Mouse (Mus musculus): ENCODE data around the gene Mcrip1. TPM values are rescaled to one million over a fixed set of nuclear protein-coding genes. Genes with fewer than 3 reads are reported as not detected.

Mcrip1 gene
- polyA plus RNA-seq, 1 experiment from 2014 or later, result 249 TPM

DNA sequence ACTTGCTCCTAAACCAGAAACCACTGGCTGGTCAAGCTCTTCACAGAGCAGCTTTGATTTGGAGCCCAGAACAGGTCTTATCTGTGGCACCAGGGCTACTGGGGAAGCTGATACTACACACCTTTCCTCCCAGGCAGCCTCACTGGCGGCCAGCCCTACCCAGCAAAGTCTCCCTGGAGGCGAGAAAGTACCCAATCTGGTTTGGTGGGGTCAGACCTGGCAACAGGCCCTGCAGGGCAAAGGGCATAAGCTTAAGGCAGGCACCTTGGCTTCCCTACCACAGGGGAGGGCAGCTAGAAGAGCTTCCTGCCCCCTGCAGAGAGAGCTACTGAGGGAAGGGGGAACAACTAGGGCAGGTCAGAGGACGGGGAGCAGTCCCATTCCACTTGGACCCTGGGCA is 49.2 kb downstream of the Mcrip1 start:
- Histone ChIP-seq H3K4me1 (no peaks in the 10 kb centered on the region), H3K27ac (no peak overlapping the region), H3K36me3 (replicated peaks) (peaks cover 13% of the 10 kb centered on the region; the same call in 1 of the 2 replicates), H3K27me3 (replicated peaks) (no peaks in the 10 kb centered on the region), H3K4me2 (no peak overlapping the region), H3K9me3 (no peaks in the 10 kb centered on the region), H3K9ac (no peak overlapping the region), H3K4me3 (no peak overlapping the region)
- WGBS, result 33% methylated on average over 3 of the region's 3 CpGs
- ATAC-seq (replicated peaks), result no peak

GRCm38 (mm10) chr11:120499894-120500293 is 49.6 kb downstream of the Mcrip1 start:
- H3K27ac ChIP-seq, result no peak overlapping the region
- H3K9me3 ChIP-seq, result no peaks in the 10 kb centered on the region
- H3K9ac ChIP-seq, result no peak overlapping the region
- peaks cover 13% of the 10 kb centered on the region; the same call in 1 of the 2 replicates for H3K36me3 ChIP-seq (replicated peaks)
- H3K4me3 ChIP-seq, result no peak overlapping the region
- no peak overlapping the region for H3K4me2 ChIP-seq
- WGBS, result 80% methylated on average over 6 of the region's 6 CpGs
- H3K27me3 ChIP-seq (replicated peaks), result no peaks in the 10 kb centered on the region
- H3K4me1 ChIP-seq, result no peaks in the 10 kb centered on the region
- no peak for ATAC-seq (replicated peaks)

DNA sequence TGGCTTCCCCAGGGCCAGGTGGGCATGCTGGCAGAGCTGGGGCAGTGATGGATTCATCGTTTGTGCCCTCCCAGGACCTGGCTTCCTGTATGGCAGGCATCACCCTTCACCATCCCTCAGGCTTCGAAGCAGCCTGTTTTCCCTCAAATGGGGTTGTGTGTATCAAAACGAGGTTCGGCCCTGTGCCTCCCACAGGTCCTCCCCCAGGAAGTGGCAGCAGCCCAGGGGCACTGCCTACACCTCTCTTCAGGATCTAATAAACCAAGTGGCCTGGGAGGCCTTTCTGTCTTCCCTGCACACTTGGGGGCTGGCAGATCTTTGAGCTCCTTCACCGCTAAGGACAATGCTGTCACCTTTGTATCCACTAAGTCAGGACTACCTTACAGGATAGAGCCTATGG is 50.6 kb downstream of the Mcrip1 start:
- no peak overlapping the region for H3K4me3 ChIP-seq
- WGBS, result 88% methylated on average over 5 of the region's 5 CpGs
- ATAC-seq (replicated peaks), result no peak

GRCm38 (mm10) chr11:120498226-120498625 is 51.3 kb downstream of the Mcrip1 start:
- WGBS, result 93% methylated on average over 12 of the region's 12 CpGs

More for the DNA sequence above, 50.6 kb downstream of the Mcrip1 start:
- no peaks in the 10 kb centered on the region for H3K9me3 ChIP-seq
- H3K27me3 ChIP-seq (replicated peaks), result no peaks in the 10 kb centered on the region
- H3K9ac ChIP-seq, result no peak overlapping the region
- peaks cover 13% of the 10 kb centered on the region; the same call in 1 of the 2 replicates for H3K36me3 ChIP-seq (replicated peaks)
- no peak overlapping the region for H3K27ac ChIP-seq
- no peak overlapping the region for H3K4me2 ChIP-seq
- peaks cover 4% of the 10 kb centered on the region; the same call in 1 of the 2 replicates for H3K4me1 ChIP-seq

DNA sequence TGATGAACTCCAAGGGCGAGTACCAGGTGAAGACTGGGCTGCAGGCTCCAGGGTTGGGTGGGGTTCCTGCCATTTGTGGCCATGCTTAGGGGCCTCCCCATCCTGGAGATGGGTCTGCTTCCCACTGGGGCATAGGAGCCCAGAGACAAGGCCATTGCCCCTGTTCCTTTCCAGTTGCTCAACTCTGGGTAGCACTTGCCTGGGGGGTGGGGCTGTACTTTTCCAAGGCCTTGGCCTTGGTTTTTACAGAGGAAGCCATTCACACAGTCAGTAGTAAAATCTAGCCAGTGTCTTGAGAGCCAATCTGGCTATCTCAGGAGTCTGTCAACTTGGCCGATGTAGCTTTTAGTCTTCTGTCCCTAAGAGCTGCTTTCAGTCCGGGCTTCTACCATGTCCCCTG is 52.1 kb downstream of the Mcrip1 start:
- no peak overlapping the region for H3K27ac ChIP-seq
- no peak for ATAC-seq (replicated peaks)

More at GRCm38 (mm10) chr11:120498226-120498625, 51.3 kb downstream of the Mcrip1 start:
- Histone ChIP-seq H3K27me3 (replicated peaks) (no peaks in the 10 kb centered on the region), H3K27ac (no peak overlapping the region), H3K9ac (no peak overlapping the region), H3K4me1 (peaks cover 11% of the 10 kb centered on the region), H3K4me3 (no peak overlapping the region), H3K36me3 (replicated peaks) (peaks cover 13% of the 10 kb centered on the region; the same call in 1 of the 2 replicates), H3K9me3 (no peaks in the 10 kb centered on the region), H3K4me2 (no peak overlapping the region)
- ATAC-seq (replicated peaks), result no peak

DNA sequence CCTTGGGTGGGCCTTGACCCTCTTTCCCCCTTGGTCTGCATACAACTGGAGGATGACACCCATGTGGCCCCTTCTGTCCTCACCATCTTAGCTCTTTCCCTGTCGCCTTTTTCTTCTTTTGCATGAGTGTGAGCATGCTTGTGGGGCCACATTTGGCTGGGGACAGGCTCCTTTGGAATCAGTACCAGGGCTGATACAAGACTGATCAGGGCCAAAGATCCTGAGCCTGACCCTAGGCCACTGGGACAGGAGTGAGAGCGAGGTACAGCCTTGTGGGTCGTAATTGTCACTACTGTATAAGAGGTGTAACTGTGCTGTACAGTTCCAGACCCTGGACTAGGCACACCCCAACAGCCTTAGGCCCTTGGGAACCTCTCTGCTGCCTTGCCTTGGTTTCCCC is 55.6 kb downstream of the Mcrip1 start:
- peaks cover 13% of the 10 kb centered on the region; the same call in 1 of the 2 replicates for H3K36me3 ChIP-seq (replicated peaks)
- peaks cover 38% of the 10 kb centered on the region for H3K4me1 ChIP-seq
- H3K9me3 ChIP-seq, result no peaks in the 10 kb centered on the region
- no peak overlapping the region for H3K4me2 ChIP-seq
- 84% methylated on average over 3 of the region's 3 CpGs for WGBS
- no peak overlapping the region for H3K4me3 ChIP-seq
- no peaks in the 10 kb centered on the region for H3K27me3 ChIP-seq (replicated peaks)
- no peak overlapping the region for H3K9ac ChIP-seq
- no peak for ATAC-seq (replicated peaks)
- no peak overlapping the region for H3K27ac ChIP-seq

More for the DNA sequence above, 52.1 kb downstream of the Mcrip1 start:
- H3K4me3 ChIP-seq, result no peak overlapping the region
- 91% methylated on average over 3 of the region's 3 CpGs for WGBS
- no peak overlapping the region for H3K4me2 ChIP-seq
- peaks cover 13% of the 10 kb centered on the region; the same call in 1 of the 2 replicates for H3K36me3 ChIP-seq (replicated peaks)
- no peaks in the 10 kb centered on the region for H3K27me3 ChIP-seq (replicated peaks)
- H3K9me3 ChIP-seq, result no peaks in the 10 kb centered on the region
- no peak overlapping the region for H3K9ac ChIP-seq
- H3K4me1 ChIP-seq, result peaks cover 19% of the 10 kb centered on the region

DNA sequence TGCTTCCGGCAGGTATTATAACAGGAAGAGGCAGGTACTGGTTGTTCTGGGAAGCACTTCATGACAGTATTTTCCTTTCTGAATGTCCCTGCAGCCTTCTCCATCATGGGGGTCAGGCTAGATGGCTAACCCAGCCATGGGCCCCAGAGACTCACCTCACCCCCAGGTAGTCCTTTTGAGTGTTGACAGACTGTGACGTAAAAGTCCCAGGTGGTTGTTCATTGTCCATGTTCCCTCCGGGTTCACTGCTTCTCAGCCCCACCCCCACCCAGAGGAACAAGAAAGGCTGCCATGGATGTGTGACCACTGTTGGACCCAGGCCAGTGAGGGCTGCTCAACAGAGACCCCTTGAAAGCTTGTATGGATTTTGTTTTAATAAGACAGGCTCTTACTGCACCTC is 56.2 kb downstream of the Mcrip1 start:
- H3K9ac ChIP-seq, result peak overlapping the region; percentile 67; the same call in 1 of the 2 replicates
- peak overlapping the region; percentile 89 for H3K4me2 ChIP-seq
- H3K27me3 ChIP-seq (replicated peaks), result no peaks in the 10 kb centered on the region
- H3K27ac ChIP-seq, result peak overlapping the region; percentile 70
- no peaks in the 10 kb centered on the region for H3K9me3 ChIP-seq
- peak overlapping the region; percentile 79 for H3K4me3 ChIP-seq
- peaks cover 17% of the 10 kb centered on the region for H3K36me3 ChIP-seq (replicated peaks)
- peaks cover 38% of the 10 kb centered on the region for H3K4me1 ChIP-seq
- 38% methylated on average over 3 of the region's 3 CpGs for WGBS
- no peak for ATAC-seq (replicated peaks)

Other genes with a start within 250 kb of the Mcrip1 start
- 4,418 and 4,467 TPM in 2 replicates for gene Actg1, start 201.2 kb downstream of the Mcrip1 start, polyA plus RNA-seq (2015; fragmentation: Nextera tagmentation; extraction: Ambion mirVana)
- 0.84 and 1.4 TPM in 2 replicates for gene Fscn2, start 188.2 kb downstream of the Mcrip1 start, polyA plus RNA-seq (2015; fragmentation: Nextera tagmentation; extraction: Ambion mirVana)
- 124 TPM in 2 replicates for gene Faap100, start 171.0 kb downstream of the Mcrip1 start, polyA plus RNA-seq (2015; fragmentation: Nextera tagmentation; extraction: Ambion mirVana)
- 34.2 and 39.1 TPM in 2 replicates for gene Nploc4, start 112.0 kb downstream of the Mcrip1 start, polyA plus RNA-seq (2015; fragmentation: Nextera tagmentation; extraction: Ambion mirVana)
- not detected in 2 replicates for gene Tspan10, start 107.1 kb downstream of the Mcrip1 start, polyA plus RNA-seq (2015; fragmentation: Nextera tagmentation; extraction: Ambion mirVana)
- gene Pde6g, start 96.2 kb downstream of the Mcrip1 start, polyA plus RNA-seq (2015; fragmentation: Nextera tagmentation; extraction: Ambion mirVana), result 0.39 and 0.52 TPM in 2 replicates
- gene Oxld1, start 91.7 kb downstream of the Mcrip1 start, polyA plus RNA-seq (2015; fragmentation: Nextera tagmentation; extraction: Ambion mirVana), result 9.8 and 11.4 TPM in 2 replicates
- gene Ccdc137, start 91.6 kb downstream of the Mcrip1 start, polyA plus RNA-seq (2015; fragmentation: Nextera tagmentation; extraction: Ambion mirVana), result 27.9 and 28.1 TPM in 2 replicates
- 63.0 and 64.1 TPM in 2 replicates for gene Arl16, start 82.1 kb downstream of the Mcrip1 start, polyA plus RNA-seq (2015; fragmentation: Nextera tagmentation; extraction: Ambion mirVana)
- gene Mrpl12, start 65.1 kb downstream of the Mcrip1 start, polyA plus RNA-seq (2015; fragmentation: Nextera tagmentation; extraction: Ambion mirVana), result 112 and 115 TPM in 2 replicates
- gene Slc25a10, start 57.9 kb downstream of the Mcrip1 start, polyA plus RNA-seq (2015; fragmentation: Nextera tagmentation; extraction: Ambion mirVana), result 28.6 and 29.2 TPM in 2 replicates
- gene Gcgr, start 19.0 kb downstream of the Mcrip1 start, polyA plus RNA-seq (2015; fragmentation: Nextera tagmentation; extraction: Ambion mirVana), result 0.17 and 0.19 TPM in 2 replicates
- gene Ppp1r27, start 1.4 kb upstream of the Mcrip1 start, polyA plus RNA-seq (2015; fragmentation: Nextera tagmentation; extraction: Ambion mirVana), result not detected in 2 replicates
- 256 and 259 TPM in 2 replicates for gene P4hb, start 23.5 kb upstream of the Mcrip1 start, polyA plus RNA-seq (2015; fragmentation: Nextera tagmentation; extraction: Ambion mirVana)
- gene Arhgdia, start 31.9 kb upstream of the Mcrip1 start, polyA plus RNA-seq (2015; fragmentation: Nextera tagmentation; extraction: Ambion mirVana), result 458 and 487 TPM in 2 replicates
- 225 and 233 TPM in 2 replicates for gene Alyref, start 48.6 kb upstream of the Mcrip1 start, polyA plus RNA-seq (2015; fragmentation: Nextera tagmentation; extraction: Ambion mirVana)
- gene Anapc11, start 48.7 kb upstream of the Mcrip1 start, polyA plus RNA-seq (2015; fragmentation: Nextera tagmentation; extraction: Ambion mirVana), result 200 and 205 TPM in 2 replicates
- 0.59 and 1.3 TPM in 2 replicates for gene Npb, start 58.8 kb upstream of the Mcrip1 start, polyA plus RNA-seq (2015; fragmentation: Nextera tagmentation; extraction: Ambion mirVana)
- gene Pcyt2, start 68.2 kb upstream of the Mcrip1 start, polyA plus RNA-seq (2015; fragmentation: Nextera tagmentation; extraction: Ambion mirVana), result 222 and 233 TPM in 2 replicates
- 45.8 and 48.2 TPM in 2 replicates for gene Sirt7, start 75.5 kb upstream of the Mcrip1 start, polyA plus RNA-seq (2015; fragmentation: Nextera tagmentation; extraction: Ambion mirVana)
- 42.0 and 45.2 TPM in 2 replicates for gene Mafg, start 83.9 kb upstream of the Mcrip1 start, polyA plus RNA-seq (2015; fragmentation: Nextera tagmentation; extraction: Ambion mirVana)
- gene Pycr1, start 94.0 kb upstream of the Mcrip1 start, polyA plus RNA-seq (2015; fragmentation: Nextera tagmentation; extraction: Ambion mirVana), result 18.2 and 21.2 TPM in 2 replicates
- gene Myadml2, start 98.4 kb upstream of the Mcrip1 start, polyA plus RNA-seq (2015; fragmentation: Nextera tagmentation; extraction: Ambion mirVana), result 0.90 and 1.2 TPM in 2 replicates
- gene Notum, start 111.4 kb upstream of the Mcrip1 start, polyA plus RNA-seq (2015; fragmentation: Nextera tagmentation; extraction: Ambion mirVana), result 1.4 and 1.8 TPM in 2 replicates
- 149 and 158 TPM in 2 replicates for gene Aspscr1, start 123.2 kb upstream of the Mcrip1 start, polyA plus RNA-seq (2015; fragmentation: Nextera tagmentation; extraction: Ambion mirVana)
- 95.6 and 99.7 TPM in 2 replicates for gene Cenpx, start 164.0 kb upstream of the Mcrip1 start, polyA plus RNA-seq (2015; fragmentation: Nextera tagmentation; extraction: Ambion mirVana)
- gene Lrrc45, start 164.2 kb upstream of the Mcrip1 start, polyA plus RNA-seq (2015; fragmentation: Nextera tagmentation; extraction: Ambion mirVana), result 82.6 and 89.9 TPM in 2 replicates
- 560 and 572 TPM in 2 replicates for gene Rac3, start 171.7 kb upstream of the Mcrip1 start, polyA plus RNA-seq (2015; fragmentation: Nextera tagmentation; extraction: Ambion mirVana)
- gene Dcxr, start 177.6 kb upstream of the Mcrip1 start, polyA plus RNA-seq (2015; fragmentation: Nextera tagmentation; extraction: Ambion mirVana), result 6.8 and 7.9 TPM in 2 replicates
- 1.2 and 2.2 TPM in 2 replicates for gene Cbr2, start 182.4 kb upstream of the Mcrip1 start, polyA plus RNA-seq (2015; fragmentation: Nextera tagmentation; extraction: Ambion mirVana)
- gene Hmga1b, start 213.1 kb upstream of the Mcrip1 start, polyA plus RNA-seq (2015; fragmentation: Nextera tagmentation; extraction: Ambion mirVana), result 1.7 and 2.9 TPM in 2 replicates
- gene Rfng, start 234.5 kb upstream of the Mcrip1 start, polyA plus RNA-seq (2015; fragmentation: Nextera tagmentation; extraction: Ambion mirVana), result 137 and 138 TPM in 2 replicates
- gene Gps1, start 234.5 kb upstream of the Mcrip1 start, polyA plus RNA-seq (2015; fragmentation: Nextera tagmentation; extraction: Ambion mirVana), result 296 and 300 TPM in 2 replicates
- 48.2 and 48.5 TPM in 2 replicates for gene Dus1l, start 246.7 kb upstream of the Mcrip1 start, polyA plus RNA-seq (2015; fragmentation: Nextera tagmentation; extraction: Ambion mirVana)